Mouse (Mus musculus) spleen, adult 2 months (tissue): Measurements from ENCODE around the gene Gm20379.

ENCODE experiments used
- CTCF ChIP-seq: fragments of 200-500 bp; IDR thresholded peaks from 2 replicates; pipeline ENCODE4 v1.5.1; 2011; ENCODE audit warnings: mild to moderate bottlenecking, inconsistent platforms; ENCODE audit not compliant: insufficient read depth, insufficient read length, insufficient replicate concordance; ENCODE audit errors: extremely low read depth
- POLR2A ChIP-seq: fragments of 200-500 bp; IDR thresholded peaks from 2 replicates; pipeline ENCODE4 v1.6.1; 2011; ENCODE audit warnings: low read depth, low read length, inconsistent platforms

DNA sequence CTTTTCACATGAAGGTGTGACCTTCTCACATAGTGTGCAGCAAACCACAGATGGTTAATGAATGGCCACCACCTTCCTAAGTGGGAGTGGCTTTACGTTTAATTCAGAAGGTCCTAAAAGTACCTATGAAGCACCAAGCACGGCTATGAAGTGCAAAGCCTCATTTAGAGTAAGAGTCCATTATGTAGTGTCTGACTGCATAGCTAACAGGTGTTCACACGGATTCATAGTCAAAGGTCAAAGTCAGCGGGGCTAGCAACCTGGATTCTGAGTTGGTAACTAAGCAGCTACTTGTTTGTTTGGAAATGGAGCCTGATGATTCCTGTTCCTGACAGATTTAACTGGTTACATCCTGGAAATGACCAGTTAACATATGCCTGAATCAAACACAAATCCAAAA, 4.0 kb upstream of the Gm20379 start:
- no peak for TF ChIP-seq POLR2A
- no peak for TF ChIP-seq CTCF
